Mouse (Mus musculus) ES-E14 (cell line): Measurements from ENCODE around the gene Sdsl.

Experiments
- CHD2 ChIP-seq: IDR thresholded peaks from 2 replicates; pipeline ENCODE4 v1.6.1; 2014; ENCODE audit warnings: mild to moderate bottlenecking, low read depth, low read length, inconsistent platforms
- HCFC1 ChIP-seq: IDR thresholded peaks from 2 replicates; pipeline ENCODE4 v1.6.1; 2012; ENCODE audit warnings: low read length, inconsistent platforms, borderline replicate concordance; ENCODE audit not compliant: insufficient read depth
- MAFK ChIP-seq: IDR thresholded peaks from 2 replicates; pipeline ENCODE4 v1.6.1; 2014; ENCODE audit warnings: mild to moderate bottlenecking, low read depth, low read length, inconsistent platforms; ENCODE audit not compliant: insufficient read depth
- ZNF384 ChIP-seq: IDR thresholded peaks from 2 replicates; pipeline ENCODE4 v1.6.1; 2012; ENCODE audit warnings: low read depth, low read length, inconsistent platforms

- TF ChIP-seq MAFK: no peak
- no peak for TF ChIP-seq HCFC1
- no peak for TF ChIP-seq ZNF384
- no peak for TF ChIP-seq CHD2
Measured at GRCm38 (mm10) chr5:120420106-120420505, 52.5 kb downstream of the Sdsl start.
